Mouse (Mus musculus) kidney, embryonic 14.5 days (tissue): ENCODE data around the gene Secisbp2l. TPM values are rescaled to one million over a fixed set of nuclear protein-coding genes. Genes with fewer than 3 reads are reported as not detected.

Source experiments
- ATAC-seq: fragments of 200-750 bp; cut with Nextera tagmentation; 2 replicates; pipeline ENCODE4 v1.8.0; 2017; ENCODE audit warnings: moderate number of reproducible peaks, mild to moderate bottlenecking, moderate TSS enrichment, moderate library complexity; ENCODE audit not compliant: low FRiP score, low TSS enrichment
- H3K27ac ChIP-seq: fragments of 300-500 bp; sonication (generic); 2 replicates; pipeline ENCODE4 v1.5.1; 2014; ENCODE audit warnings: low read depth, mild to moderate bottlenecking, low read length, moderate library complexity, mixed read lengths
- H3K27me3 ChIP-seq: fragments of 300-500 bp; sonication (generic); 2 replicates; pipeline ENCODE4 v1.6.1; 2014; ENCODE audit warnings: mild to moderate bottlenecking, low read length; ENCODE audit not compliant: control insufficient read depth, insufficient read depth
- H3K36me3 ChIP-seq: fragments of 300-500 bp; sonication (generic); 2 replicates; pipeline ENCODE4 v1.6.1; 2014; ENCODE audit warnings: low read length, mixed read lengths; ENCODE audit not compliant: control insufficient read depth, insufficient read depth
- H3K4me1 ChIP-seq: fragments of 300-500 bp; sonication (generic); 2 replicates; pipeline ENCODE4 v1.6.1; 2014; ENCODE audit warnings: low read length, mixed read lengths; ENCODE audit not compliant: control insufficient read depth, insufficient read depth
- H3K4me2 ChIP-seq: fragments of 300-500 bp; sonication (generic); replicated peaks from 2 replicates; pipeline ENCODE4 v1.6.1; 2014; ENCODE audit warnings: low read depth, mild to moderate bottlenecking, low read length
- H3K4me3 ChIP-seq: fragments of 300-500 bp; sonication (generic); 2 replicates; pipeline ENCODE4 v1.5.1; 2014; ENCODE audit warnings: mild to moderate bottlenecking, low read length
- H3K9ac ChIP-seq: fragments of 300-500 bp; sonication (generic); 2 replicates; pipeline ENCODE4 v1.6.1; 2014; ENCODE audit warnings: low read depth, mild to moderate bottlenecking, low read length, moderate library complexity
- H3K9me3 ChIP-seq: fragments of 300-500 bp; sonication (generic); 2 replicates; pipeline ENCODE4 v1.6.1; 2016; ENCODE audit warnings: low read length; ENCODE audit not compliant: control insufficient read depth
- WGBS: fragments of 180-500 bp; shearing (Covaris S2); extraction: QIAGEN DNeasy Blood & Tissue Kit; methylation state at CpG from one replicate; pipeline ENCODE4 v1.1.7; 2014; 5-methylcytosine and 5-hydroxymethylcytosine counted together
- polyA plus RNA-seq: library from polyadenylated mRNA; unstranded; fragments of >200 nt; fragmentation: Nextera tagmentation; extraction: Ambion mirVana; gene quantifications from 2 replicates; pipeline ENCODE4 v1.2.1, GENCODE M21; 2014

Gene Secisbp2l
- polyA plus RNA-seq, 1 experiment from 2014 or later, result 26.7 TPM

- no peak overlapping the region for H3K4me3 ChIP-seq
- no peak for ATAC-seq
- H3K9me3 ChIP-seq, result no peaks in the 10 kb centered on the region
- no peak overlapping the region for H3K27ac ChIP-seq
- H3K9ac ChIP-seq, result no peak overlapping the region
- H3K27me3 ChIP-seq, result no peaks in the 10 kb centered on the region
- H3K4me1 ChIP-seq, result peaks cover 17% of the 10 kb centered on the region
- no peak overlapping the region for H3K4me2 ChIP-seq
- H3K36me3 ChIP-seq, result peaks cover 14% of the 10 kb centered on the region; the same call in 1 of the 2 replicates
- 80% methylated on average over 12 of the region's 12 CpGs for WGBS
Measured at GRCm38 (mm10) chr2:125778380-125778779, 4.3 kb downstream of the Secisbp2l start.

GRCm38 (mm10) chr2:125777018-125777417, 5.7 kb downstream of the Secisbp2l start:
- Histone ChIP-seq H3K36me3 (peaks cover 19% of the 10 kb centered on the region), H3K9me3 (no peaks in the 10 kb centered on the region), H3K27me3 (no peaks in the 10 kb centered on the region), H3K27ac (no peak overlapping the region), H3K4me3 (no peak overlapping the region), H3K4me1 (peaks cover 14% of the 10 kb centered on the region), H3K9ac (no peak overlapping the region), H3K4me2 (no peak overlapping the region)
- no peak for ATAC-seq
- WGBS, result 96% methylated on average over 3 of the region's 3 CpGs

- Histone ChIP-seq H3K9ac (no peak overlapping the region), H3K4me1 (peaks cover 4% of the 10 kb centered on the region; the same call in 1 of the 2 replicates), H3K36me3 (peaks cover 30% of the 10 kb centered on the region), H3K27me3 (no peaks in the 10 kb centered on the region), H3K27ac (no peak overlapping the region), H3K9me3 (no peaks in the 10 kb centered on the region), H3K4me2 (no peak overlapping the region), H3K4me3 (no peak overlapping the region)
- ATAC-seq, result no peak
- 95% methylated on average over 7 of the region's 7 CpGs for WGBS
Measured at GRCm38 (mm10) chr2:125775661-125776060, 7.0 kb downstream of the Secisbp2l start.

GRCm38 (mm10) chr2:125774846-125775245, 7.8 kb downstream of the Secisbp2l start:
- H3K27ac ChIP-seq, result no peak overlapping the region
- peaks cover 32% of the 10 kb centered on the region for H3K36me3 ChIP-seq
- no peak overlapping the region for H3K4me3 ChIP-seq
- no peak overlapping the region for H3K4me2 ChIP-seq
- ATAC-seq, result no peak
- no peaks in the 10 kb centered on the region for H3K9me3 ChIP-seq
- H3K27me3 ChIP-seq, result no peaks in the 10 kb centered on the region
- 83% methylated on average over 4 of the region's 4 CpGs for WGBS
- no peaks in the 10 kb centered on the region for H3K4me1 ChIP-seq
- no peak overlapping the region for H3K9ac ChIP-seq

GRCm38 (mm10) chr2:125765029-125765428, 17.6 kb downstream of the Secisbp2l start:
- Histone ChIP-seq H3K9me3 (no peaks in the 10 kb centered on the region), H3K27ac (no peak overlapping the region), H3K36me3 (peaks cover 75% of the 10 kb centered on the region), H3K27me3 (no peaks in the 10 kb centered on the region), H3K4me1 (no peaks in the 10 kb centered on the region), H3K4me3 (no peak overlapping the region), H3K9ac (no peak overlapping the region), H3K4me2 (no peak overlapping the region)
- ATAC-seq, result no peak
- WGBS, result 82% methylated on average over 3 of the region's 3 CpGs

GRCm38 (mm10) chr2:125764531-125764930, 18.1 kb downstream of the Secisbp2l start:
- no peak overlapping the region for H3K9ac ChIP-seq
- ATAC-seq, result no peak
- 89% methylated on average over 5 of the region's 5 CpGs for WGBS
- no peak overlapping the region for H3K4me3 ChIP-seq
- H3K27ac ChIP-seq, result no peak overlapping the region
- H3K4me2 ChIP-seq, result no peak overlapping the region
- no peaks in the 10 kb centered on the region for H3K9me3 ChIP-seq
- H3K4me1 ChIP-seq, result no peaks in the 10 kb centered on the region
- no peaks in the 10 kb centered on the region for H3K27me3 ChIP-seq
- H3K36me3 ChIP-seq, result peaks cover 75% of the 10 kb centered on the region

GRCm38 (mm10) chr2:125749330-125749729, 33.3 kb downstream of the Secisbp2l start:
- no peak overlapping the region for H3K4me3 ChIP-seq
- H3K36me3 ChIP-seq, result peaks cover 69% of the 10 kb centered on the region
- H3K27me3 ChIP-seq, result no peaks in the 10 kb centered on the region
- no peak overlapping the region for H3K27ac ChIP-seq
- no peak overlapping the region for H3K4me2 ChIP-seq
- no peaks in the 10 kb centered on the region for H3K9me3 ChIP-seq
- WGBS, result 98% methylated on average over 2 of the region's 2 CpGs
- H3K4me1 ChIP-seq, result no peaks in the 10 kb centered on the region
- no peak for ATAC-seq
- H3K9ac ChIP-seq, result no peak overlapping the region

- H3K9me3 ChIP-seq, result no peaks in the 10 kb centered on the region
- no peak overlapping the region for H3K4me2 ChIP-seq
- no peaks in the 10 kb centered on the region for H3K27me3 ChIP-seq
- no peak overlapping the region for H3K27ac ChIP-seq
- peaks cover 36% of the 10 kb centered on the region for H3K36me3 ChIP-seq
- no peak for ATAC-seq
- no peak overlapping the region for H3K4me3 ChIP-seq
- H3K9ac ChIP-seq, result no peak overlapping the region
- WGBS, result 78% methylated on average over 6 of the region's 6 CpGs
- H3K4me1 ChIP-seq, result no peaks in the 10 kb centered on the region
Measured at GRCm38 (mm10) chr2:125739338-125739737, 43.3 kb downstream of the Secisbp2l start.

GRCm38 (mm10) chr2:125738718-125739117, 44.0 kb downstream of the Secisbp2l start:
- no peak for ATAC-seq
- no peak overlapping the region for H3K27ac ChIP-seq
- 67% methylated on average over 5 of the region's 5 CpGs for WGBS

GRCm38 (mm10) chr2:125736025-125736343, 46.7 kb downstream of the Secisbp2l start:
- Histone ChIP-seq H3K4me1 (no peaks in the 10 kb centered on the region), H3K9ac (no peak overlapping the region), H3K27me3 (no peaks in the 10 kb centered on the region), H3K9me3 (no peaks in the 10 kb centered on the region), H3K4me3 (no peak overlapping the region), H3K36me3 (peaks cover 20% of the 10 kb centered on the region; the same call in 1 of the 2 replicates), H3K27ac (no peak overlapping the region), H3K4me2 (no peak overlapping the region)
- ATAC-seq, result no peak

More at GRCm38 (mm10) chr2:125738718-125739117, 44.0 kb downstream of the Secisbp2l start:
- no peaks in the 10 kb centered on the region for H3K4me1 ChIP-seq
- no peak overlapping the region for H3K4me3 ChIP-seq
- H3K9me3 ChIP-seq, result no peaks in the 10 kb centered on the region
- no peaks in the 10 kb centered on the region for H3K27me3 ChIP-seq
- no peak overlapping the region for H3K4me2 ChIP-seq
- H3K36me3 ChIP-seq, result peaks cover 30% of the 10 kb centered on the region
- no peak overlapping the region for H3K9ac ChIP-seq
